29 mouse cellular contexts compared by ENCODE assay signal in the genomic region with DNA sequence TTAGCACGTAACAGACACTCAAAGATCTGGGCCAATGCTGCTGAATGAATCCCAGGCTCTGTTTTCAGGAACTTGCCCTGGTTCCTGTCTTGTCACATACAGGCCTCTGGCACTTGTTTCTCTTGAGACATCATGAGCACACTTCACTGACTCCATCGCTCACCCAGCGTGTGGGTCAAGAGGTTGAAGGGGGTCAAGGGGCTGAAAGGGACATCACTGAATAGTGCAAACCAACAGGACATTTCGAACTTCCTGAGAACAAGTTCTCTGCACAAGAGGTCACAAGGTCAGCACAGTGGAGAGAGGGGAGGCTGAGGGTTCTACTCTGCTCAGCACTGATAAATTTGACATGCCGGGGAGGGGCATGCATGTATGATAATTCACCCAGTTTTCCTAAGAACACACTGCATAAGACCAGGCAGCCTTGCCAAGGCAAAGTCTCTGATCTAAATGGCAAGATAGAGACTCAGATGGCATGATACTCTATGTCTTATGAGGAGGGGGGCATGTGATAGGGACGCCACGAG.
A peak's percentile ranks its signal among the peaks of the same experiment; 100 is the strongest.
DNase-seq lines count a peak whose midpoint lies in the region; ATAC-seq and TF ChIP-seq lines count a peak whose summit lies in the region.
"Had no signal": no experiment of that assay in that cellular context is flagged by ENCODE, and none has a peak within 500 bp of the region (broad histone marks: within the 10 kb centered on the region; RNA-seq: fewer than 3 reads in every experiment).

No protein-coding gene starts in this region.

- 0 out of 2 replicates have a peak, but pooled peaks cover 2% of the 10 kb centered on the region for H3K4me1 ChIP-seq in liver, adult 2 months (ENCODE audit: control insufficient read depth, insufficient read depth, low read length)
- H3K4me1 ChIP-seq in liver, embryonic 11.5 days (replicated peaks; ENCODE audit: control insufficient read depth, insufficient read depth, low read length): peaks cover 11% of the 10 kb centered on the region; the same call in 1 of the 2 replicates
- H3K4me1 ChIP-seq in liver, postnatal 0 days (ENCODE audit: insufficient read depth): peaks cover 12% of the 10 kb centered on the region
- H3K4me1 ChIP-seq: limb, embryonic 15.5 days had no signal

- no peak overlapping the region for H3K9ac ChIP-seq in liver, adult 2 months (ENCODE audit: low read depth, low read length)
- H3K9ac ChIP-seq in liver, embryonic 11.5 days (ENCODE audit: low read depth, low read length): no peak overlapping the region
- no peak overlapping the region for H3K9ac ChIP-seq in liver, postnatal 0 days (replicated peaks)
- H3K9ac ChIP-seq: forebrain, embryonic 15.5 days; limb, embryonic 15.5 days; midbrain, embryonic 12.5 days; neural tube, embryonic 12.5 days had no signal

- H3K27me3 ChIP-seq in liver, adult 2 months (ENCODE audit: control insufficient read depth, insufficient read depth, low read length): no peaks in the 10 kb centered on the region
- no peaks in the 10 kb centered on the region for H3K27me3 ChIP-seq in liver, embryonic 11.5 days (replicated peaks; ENCODE audit: control insufficient read depth, insufficient read depth, low read length)
- no peaks in the 10 kb centered on the region for H3K27me3 ChIP-seq in liver, postnatal 0 days (ENCODE audit: insufficient read depth, low read length)
- H3K27me3 ChIP-seq: forebrain, embryonic 15.5 days; limb, embryonic 15.5 days; midbrain, embryonic 12.5 days; neural tube, embryonic 12.5 days had no signal

- H3K9me3 ChIP-seq in liver, embryonic 11.5 days (ENCODE audit: control insufficient read depth, low read length): no peaks in the 10 kb centered on the region
- no peaks in the 10 kb centered on the region for H3K9me3 ChIP-seq in liver, postnatal 0 days (ENCODE audit: low read length)
- H3K9me3 ChIP-seq: forebrain, embryonic 15.5 days; G1E; limb, embryonic 10.5 days; limb, embryonic 15.5 days; midbrain, embryonic 12.5 days; neural tube, embryonic 12.5 days had no signal

- no peak overlapping the region for H3K4me2 ChIP-seq in liver, embryonic 11.5 days
- H3K4me2 ChIP-seq in liver, postnatal 0 days (ENCODE audit: low read depth, low read length): no peak overlapping the region
- H3K4me2 ChIP-seq: forebrain, embryonic 15.5 days; limb, embryonic 15.5 days; midbrain, embryonic 12.5 days; neural tube, embryonic 12.5 days had no signal

- H3K27ac ChIP-seq in liver, adult 2 months (replicated peaks; ENCODE audit: insufficient read depth, low read depth, low read length): 0 out of 2 replicates have a peak overlapping the region, but pooled peaks have one; percentile 8
- H3K27ac ChIP-seq in liver, embryonic 11.5 days (ENCODE audit: low read depth, low read length): no peak overlapping the region
- H3K27ac ChIP-seq in liver, postnatal 0 days (ENCODE audit: low read depth): no peak overlapping the region
- H3K27ac ChIP-seq: forebrain, embryonic 15.5 days; heart, adult 2 months; hindbrain, postnatal 0 days; kidney, postnatal 0 days; limb, embryonic 10.5 days; limb, embryonic 15.5 days; midbrain, embryonic 12.5 days; neural tube, embryonic 12.5 days had no signal

- no peak for TF ChIP-seq POLR2A in liver, adult 2 months (IDR thresholded peaks at IDR 0.05; ENCODE audit: extremely low read depth, insufficient read depth, low read length)

- no peak for ATAC-seq in liver, embryonic 11.5 days (replicated peaks; ENCODE audit: low FRiP score)
- ATAC-seq in liver, postnatal 0 days: peak; percentile 56
- ATAC-seq: forebrain, embryonic 15.5 days; hindbrain, postnatal 0 days; intestine, embryonic 16.5 days had no signal

- peak; percentile 56 for DNase-seq in embryo, embryonic 10 days (ENCODE audit: low spot score)
- no peak for DNase-seq in embryo, embryonic 11 days
- DNase-seq in liver, adult 2 months (ENCODE audit: extremely low read depth, low read depth, low spot score): peak; percentile 13
- DNase-seq in liver, embryonic 11.5 days (ENCODE audit: low spot score): no peak
- DNase-seq in embryo, embryonic 9.5 days (ENCODE audit: extremely low spot score): peak; percentile 57
- peak; percentile 24 for DNase-seq in liver, postnatal 0 days
- DNase-seq in layer of hippocampus, postnatal 25 days (ENCODE audit: extremely low spot score in 1 of 2, low spot score in 1 of 2): no peak
- DNase-seq in layer of hippocampus, adult 11-12 months (ENCODE audit: low spot score): no peak
- DNase-seq: adrenal gland, adult 8-10 months; cerebellum, adult 8-10 months; cerebellum, postnatal 25 days; gastrocnemius, postnatal 36 days; heart, adult 2 months; heart, postnatal 14 days; kidney, adult 8-10 months; kidney, postnatal 4 days; right cerebral cortex, postnatal 4 days; thymus, adult 2 months; thymus, postnatal 4 days had no signal

- WGBS in liver, adult 2 months: 71% methylated on average over 7 of the region's 7 CpGs
- 73% methylated on average over 7 of the region's 7 CpGs for WGBS in liver, embryonic 11.5 days
- 57% methylated on average over 7 of the region's 7 CpGs for WGBS in liver, postnatal 0 days (ENCODE audit: insufficient replicate concordance)

- peak; percentile 70 for TF ChIP-seq EP300 in liver, postnatal 0 days (IDR thresholded peaks at IDR 0.05; ENCODE audit: low read depth)

- H3K4me3 ChIP-seq in liver, adult 2 months (ENCODE audit: insufficient read depth, low read depth, low read length): no peak overlapping the region
- no peak overlapping the region for H3K4me3 ChIP-seq in liver, embryonic 11.5 days (ENCODE audit: low read depth, low read length)
- no peak overlapping the region for H3K4me3 ChIP-seq in liver, postnatal 0 days (ENCODE audit: low read depth, low read length)
- H3K4me3 ChIP-seq: forebrain, embryonic 15.5 days; heart, adult 2 months; limb, embryonic 10.5 days; limb, embryonic 15.5 days; midbrain, embryonic 12.5 days; myocyte; neural tube, embryonic 12.5 days had no signal

- H3K36me3 ChIP-seq in liver, adult 2 months (ENCODE audit: control insufficient read depth, insufficient read depth, low read length): no peaks in the 10 kb centered on the region
- no peaks in the 10 kb centered on the region for H3K36me3 ChIP-seq in liver, embryonic 11.5 days (ENCODE audit: control insufficient read depth, insufficient read depth, low read length)
- H3K36me3 ChIP-seq in liver, postnatal 0 days (replicated peaks; ENCODE audit: insufficient read depth, low read length): no peaks in the 10 kb centered on the region
- H3K36me3 ChIP-seq: limb, embryonic 10.5 days; limb, embryonic 15.5 days; midbrain, embryonic 12.5 days; neural tube, embryonic 12.5 days had no signal

- no peak for TF ChIP-seq CTCF in liver, adult 2 months (IDR thresholded peaks at IDR 0.05; ENCODE audit: low read depth, low read length)
- TF ChIP-seq CTCF in liver, postnatal 0 days (IDR thresholded peaks at IDR 0.05; ENCODE audit: low read depth): no peak

- H3K79me2 ChIP-seq in liver, adult 2 months (ENCODE audit: control insufficient read depth, insufficient read depth, low read length): no peaks in the 10 kb centered on the region

Comparison
In these comparisons a context has a peak if more than half of its experiments do, and no peak if none do; other contexts are left out.
1. DNase-seq: peak in embryo, embryonic 10 days (single experiment), liver, adult 2 months (single experiment), embryo, embryonic 9.5 days (single experiment) and liver, postnatal 0 days (single experiment); none in embryo, embryonic 11 days (single experiment), liver, embryonic 11.5 days (single experiment), layer of hippocampus, postnatal 25 days (0 of 2) and layer of hippocampus, adult 11-12 months (single experiment).